In genomic region chr5:7344145-7345010, GRCm38 (mm10) we compare ENCODE assay signal across 8 mouse cellular contexts. TPM values are rescaled to one million over a fixed set of nuclear protein-coding genes. Genes with fewer than 3 reads are reported as not detected.
DNase-seq lines count a peak whose midpoint lies in the region; ATAC-seq lines count a peak whose summit lies in the region.

Gene Zfp804b (minus strand): TSS chr5:7344756.

- H3K4me3 ChIP-seq in embryonic facial prominence, embryonic 11.5 days (ENCODE audit: low read depth, low read length), result peak within 1 kb of the TSS; percentile 54
- peak within 1 kb of the TSS; percentile 64 for H3K4me3 ChIP-seq in heart, embryonic 16.5 days (ENCODE audit: low read length)
- H3K4me3 ChIP-seq in liver, embryonic 16.5 days (ENCODE audit: low read depth, low read length), result peak within 1 kb of the TSS; percentile 46

- 2% methylated on average over 50 of the region's 50 CpGs for WGBS in embryonic facial prominence, embryonic 11.5 days
- under 1% methylated on average over 50 of the region's 50 CpGs for WGBS in heart, embryonic 16.5 days
- 1% methylated on average over 50 of the region's 50 CpGs for WGBS in liver, embryonic 16.5 days (ENCODE audit: insufficient replicate concordance)

- DNase-seq in adrenal gland, adult 2 months, result peak; percentile 23
- no peak for DNase-seq in adrenal gland, adult 18-20 months (ENCODE audit: low spot score in 2 of 2)
- DNase-seq in embryonic facial prominence, embryonic 11.5 days (ENCODE audit: low spot score), result peak; percentile 61
- DNase-seq in kidney, postnatal 4 days, result peak; percentile 61 to 70
- DNase-seq in ovary, adult 18-20 months (ENCODE audit: low spot score), result peak; percentile 3
- peak; percentile 40 for DNase-seq in yolk sac, embryonic 10.5 days (ENCODE audit: low spot score)

- peak within 1 kb of the TSS; percentile 48 for H3K9ac ChIP-seq in embryonic facial prominence, embryonic 11.5 days (replicated peaks; ENCODE audit: low read length)
- H3K9ac ChIP-seq in heart, embryonic 16.5 days (ENCODE audit: low read length), result peak within 1 kb of the TSS; percentile 59
- no peak within 1 kb of the TSS for H3K9ac ChIP-seq in liver, embryonic 16.5 days (ENCODE audit: low read depth, low read length)

- peak within 1 kb of the TSS; percentile 94 for H3K4me2 ChIP-seq in embryonic facial prominence, embryonic 11.5 days (ENCODE audit: low read depth, low read length)
- peak within 1 kb of the TSS; percentile 85 for H3K4me2 ChIP-seq in heart, embryonic 16.5 days (ENCODE audit: low read depth, low read length)
- peak within 1 kb of the TSS; percentile 51 for H3K4me2 ChIP-seq in liver, embryonic 16.5 days (ENCODE audit: low read depth, low read length)

- H3K36me3 ChIP-seq in embryonic facial prominence, embryonic 11.5 days (replicated peaks; ENCODE audit: control insufficient read depth, insufficient read depth, low read depth, low read length), result no peaks in the 10 kb centered on the region
- no peaks in the 10 kb centered on the region for H3K36me3 ChIP-seq in heart, embryonic 16.5 days (ENCODE audit: control insufficient read depth, insufficient read depth)
- no peaks in the 10 kb centered on the region for H3K36me3 ChIP-seq in liver, embryonic 16.5 days (ENCODE audit: control insufficient read depth, insufficient read depth)

- H3K27me3 ChIP-seq in embryonic facial prominence, embryonic 11.5 days (ENCODE audit: control insufficient read depth, insufficient read depth, low read length), result no peaks in the 10 kb centered on the region
- H3K27me3 ChIP-seq in heart, embryonic 16.5 days (ENCODE audit: control insufficient read depth, insufficient read depth, low read length), result no peaks in the 10 kb centered on the region
- H3K27me3 ChIP-seq in liver, embryonic 16.5 days (ENCODE audit: control insufficient read depth, insufficient read depth, low read depth, low read length), result peaks cover 10% of the 10 kb centered on the region; the same call in 1 of the 2 replicates

- H3K27ac ChIP-seq in embryonic facial prominence, embryonic 11.5 days (replicated peaks; ENCODE audit: low read depth, low read length), result no peak within 1 kb of the TSS
- no peak within 1 kb of the TSS for H3K27ac ChIP-seq in heart, embryonic 16.5 days (ENCODE audit: low read length)
- no peak within 1 kb of the TSS for H3K27ac ChIP-seq in liver, embryonic 16.5 days (ENCODE audit: low read length)

- H3K4me1 ChIP-seq in embryonic facial prominence, embryonic 11.5 days (ENCODE audit: control insufficient read depth, insufficient read depth, low read length), result no peaks in the 10 kb centered on the region
- 0 out of 2 replicates have a peak, but pooled peaks cover 2% of the 10 kb centered on the region for H3K4me1 ChIP-seq in heart, embryonic 16.5 days (ENCODE audit: control insufficient read depth, insufficient read depth, low read length)
- H3K4me1 ChIP-seq in liver, embryonic 16.5 days (ENCODE audit: control insufficient read depth, low read depth, low read length), result no peaks in the 10 kb centered on the region

- H3K9me3 ChIP-seq in embryonic facial prominence, embryonic 11.5 days (replicated peaks; ENCODE audit: control insufficient read depth, low read length), result no peaks in the 10 kb centered on the region
- no peaks in the 10 kb centered on the region for H3K9me3 ChIP-seq in heart, embryonic 16.5 days (replicated peaks; ENCODE audit: control insufficient read depth, low read length)
- H3K9me3 ChIP-seq in liver, embryonic 16.5 days (replicated peaks; ENCODE audit: control insufficient read depth, low read length), result no peaks in the 10 kb centered on the region

- peak; percentile 94 for ATAC-seq in embryonic facial prominence, embryonic 11.5 days (replicated peaks; ENCODE audit: insufficient number of reproducible peaks, low FRiP score, low TSS enrichment, low read depth)
- ATAC-seq in heart, embryonic 16.5 days (replicated peaks; ENCODE audit: extremely low read depth, insufficient read depth, low FRiP score), result peak; percentile 77
- ATAC-seq in liver, embryonic 16.5 days (ENCODE audit: low read depth), result no peak

RNA-seq across cellular contexts. Expression of gene Zfp804b, which starts in this region (rescaled TPM):
- total RNA-seq in adrenal gland, adult 2 months (2021), result under 1 TPM; 0.07 to 0.09 TPM
- 0.02 TPM in 1 of 2 replicates, not detected in the other for polyA plus RNA-seq in adrenal gland, adult 2 months (2012; rRNA removed)
- total RNA-seq in adrenal gland, adult 18-20 months (2021), result under 1 TPM; 0.23 to 0.51 TPM
- polyA plus RNA-seq in embryonic facial prominence, embryonic 11.5 days (2014; fragmentation: Nextera tagmentation; extraction: Ambion mirVana), result 0.08 and 0.25 TPM in 2 replicates
- polyA plus RNA-seq in heart, embryonic 16.5 days (2015; fragmentation: Nextera tagmentation; extraction: Ambion mirVana), result 0.09 and 0.15 TPM in 2 replicates
- 0.06 and 0.08 TPM in 2 replicates for polyA plus RNA-seq in liver, embryonic 16.5 days (2015; fragmentation: Nextera tagmentation; extraction: Ambion mirVana)

Comparison
In these comparisons a context has a peak if more than half of its experiments do, and no peak if none do; other contexts are left out.
1. Peak in DNase-seq in adrenal gland, adult 2 months; RNA of the gene not detected or under 1 TPM.
2. Peak in DNase-seq, ATAC-seq, H3K4me3 ChIP-seq, H3K9ac ChIP-seq and H3K4me2 ChIP-seq in embryonic facial prominence, embryonic 11.5 days; RNA of the gene not detected or under 1 TPM.
3. Peak in ATAC-seq, H3K4me3 ChIP-seq, H3K9ac ChIP-seq and H3K4me2 ChIP-seq in heart, embryonic 16.5 days; RNA of the gene not detected or under 1 TPM.
4. DNase-seq: peak in kidney, postnatal 4 days (2 of 2), ovary, adult 18-20 months (single experiment) and yolk sac, embryonic 10.5 days (single experiment); none in adrenal gland, adult 18-20 months (0 of 2).
5. Peak in every context shown above with its lines, with median percentiles within 50 percentile points of each other: H3K4me2 ChIP-seq and H3K4me3 ChIP-seq.